Mouse (Mus musculus) small intestine, adult 2 months (tissue): Measurements from ENCODE around the gene Igf2bp2.

ENCODE experiments used
- CTCF ChIP-seq: fragments of 200-500 bp; IDR thresholded peaks from 2 replicates; pipeline ENCODE4 v1.5.1; 2012; ENCODE audit warnings: low read depth, mild to moderate bottlenecking, control low read depth, inconsistent platforms, low read length, moderate library complexity, mixed read lengths; ENCODE audit not compliant: insufficient replicate concordance, insufficient read length; ENCODE audit errors: extremely low read depth
- POLR2A ChIP-seq: fragments of 200-500 bp; IDR thresholded peaks from 2 replicates; pipeline ENCODE4 v1.6.1; 2012; ENCODE audit warnings: low read depth, mild to moderate bottlenecking, control low read depth, inconsistent platforms, low read length, moderate library complexity

DNA sequence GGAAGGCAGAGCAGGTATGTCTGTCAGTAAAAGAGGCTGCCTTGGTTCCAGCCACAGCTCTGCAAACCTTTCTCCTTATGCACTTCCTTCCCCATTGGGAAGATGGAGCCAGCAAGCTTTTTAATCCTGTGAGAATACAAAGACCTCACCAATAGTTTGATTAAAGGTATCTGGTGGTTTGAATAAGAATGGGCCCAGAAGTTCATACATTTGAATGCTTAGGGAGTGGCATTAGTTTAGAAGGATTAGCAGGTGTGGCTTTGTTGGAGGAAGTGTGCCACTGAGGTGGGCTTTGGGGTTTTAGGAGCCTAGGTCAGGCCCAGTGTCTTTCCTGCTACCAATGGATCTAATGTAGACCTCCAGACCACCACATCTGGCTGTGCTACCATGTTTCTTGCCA is 97.6 kb downstream of the Igf2bp2 start:
- no peak for TF ChIP-seq CTCF
- TF ChIP-seq POLR2A = no peak
